Mouse (Mus musculus): ENCODE measurements around the gene Nos1ap.

Nos1ap gene

DNA sequence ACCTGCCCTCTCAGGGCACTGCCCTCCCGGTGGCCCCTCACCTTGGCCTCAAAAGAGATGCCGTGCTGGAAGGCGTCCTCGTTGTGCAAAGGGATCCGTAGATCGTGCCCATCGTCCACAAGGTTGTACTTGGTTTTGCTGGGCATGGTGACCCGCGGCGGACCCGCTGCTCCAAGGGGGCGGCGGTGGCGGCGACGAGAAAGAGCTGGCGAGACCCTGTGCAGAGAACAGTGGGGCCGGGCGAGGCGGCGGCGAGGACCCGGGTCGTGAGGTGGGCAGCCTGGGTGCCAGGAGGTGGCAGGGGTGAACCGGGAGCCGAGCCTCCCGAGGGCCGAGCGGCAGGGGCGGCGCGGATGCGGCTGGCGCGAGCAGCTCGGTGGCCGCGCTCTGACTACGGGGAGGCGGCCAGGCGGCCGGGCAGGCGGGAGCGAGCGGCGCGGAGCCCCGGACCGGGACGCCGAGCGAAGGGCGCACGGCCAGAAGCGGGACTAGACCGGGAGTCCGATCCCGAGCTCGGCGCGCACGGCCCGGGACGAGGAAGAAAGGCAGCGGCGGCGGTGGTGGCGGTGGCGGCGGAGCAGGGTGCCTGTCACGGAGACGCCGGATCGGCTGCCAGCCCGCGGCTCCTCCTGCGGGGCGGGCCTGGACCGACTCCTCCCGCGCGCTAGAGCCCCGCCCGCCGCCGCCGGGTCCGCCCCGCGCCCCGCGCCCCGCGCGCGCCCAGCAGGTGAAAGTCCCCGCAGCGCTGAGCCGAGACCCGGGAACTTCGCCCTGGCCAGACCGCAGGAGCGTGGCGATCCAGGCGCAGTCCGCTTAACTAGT lies at the start of gene Nos1ap:
TSS of gene Nos1ap (minus strand) at position 643 of the 822 bp plus-strand sequence.
- no peak for DNase-seq (ENCODE audit: extremely low read depth, low read depth)

GRCm38 (mm10) chr1:170638941-170639340 lies 49.3 kb upstream of the Nos1ap start:
- no peak for DNase-seq (ENCODE audit: extremely low read depth, low read depth)

DNA sequence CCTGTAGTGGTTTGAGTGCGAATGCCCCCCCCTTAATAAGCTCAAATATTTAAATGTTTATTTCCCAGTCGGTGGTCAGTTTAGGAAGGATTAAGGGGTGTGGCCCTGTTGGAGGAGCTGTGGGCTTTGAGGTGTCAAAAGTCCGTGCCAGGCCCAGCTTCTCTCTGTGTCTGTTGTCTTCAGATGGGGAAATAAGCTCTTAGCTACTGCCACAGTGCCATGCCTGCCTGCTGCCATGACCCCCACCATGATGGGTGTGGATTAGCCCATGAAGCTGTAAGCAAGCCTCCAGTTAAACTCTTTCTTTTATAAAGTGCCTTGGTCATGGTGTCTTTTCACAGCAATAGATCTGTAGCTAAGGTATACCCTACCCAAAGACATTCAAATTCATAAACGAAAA lies 43.2 kb upstream of the Nos1ap start:
- no peak for DNase-seq (ENCODE audit: extremely low read depth, low read depth)

DNA sequence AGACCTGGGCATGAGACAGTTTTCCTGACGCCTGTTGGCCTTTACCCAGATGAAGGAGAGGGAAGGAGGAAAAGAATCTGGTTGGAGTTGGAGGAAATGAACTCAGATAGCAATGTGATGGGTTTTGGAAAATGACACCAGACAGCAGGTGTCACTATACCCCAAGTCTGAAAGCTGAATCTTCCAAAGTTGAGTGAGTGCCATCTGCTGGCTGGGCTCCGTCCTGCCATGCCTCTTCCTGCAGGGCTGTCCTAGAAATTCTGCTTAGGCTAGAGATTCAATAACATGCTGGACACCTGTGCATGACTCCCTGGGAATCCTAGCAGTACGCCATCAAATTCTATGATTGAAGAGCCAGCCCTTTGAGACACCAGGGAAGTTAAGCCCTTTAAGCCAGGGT lies 42.7 kb upstream of the Nos1ap start:
- DNase-seq (ENCODE audit: extremely low read depth, low read depth): no peak

DNA sequence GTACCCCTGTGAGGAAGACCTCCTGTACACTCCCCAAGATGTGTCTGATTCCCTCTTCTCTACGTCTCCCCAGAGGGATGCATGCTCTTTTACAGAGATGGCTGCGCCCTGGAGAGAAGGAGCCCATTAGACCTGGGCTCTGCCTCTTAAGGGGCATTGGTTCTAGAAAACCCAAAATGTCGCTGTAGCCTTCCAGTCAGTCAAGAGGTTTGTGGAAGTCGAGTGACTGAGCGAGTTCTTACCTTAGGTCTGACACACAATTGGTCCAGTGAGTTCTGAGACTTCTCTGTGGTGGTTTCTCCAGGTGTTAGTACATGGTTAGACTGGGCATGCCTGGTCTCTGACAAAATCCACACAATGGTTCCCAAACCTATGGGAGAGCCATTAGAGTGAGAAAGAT lies 41.9 kb upstream of the Nos1ap start:
- no peak for DNase-seq (ENCODE audit: extremely low read depth, low read depth)

DNA sequence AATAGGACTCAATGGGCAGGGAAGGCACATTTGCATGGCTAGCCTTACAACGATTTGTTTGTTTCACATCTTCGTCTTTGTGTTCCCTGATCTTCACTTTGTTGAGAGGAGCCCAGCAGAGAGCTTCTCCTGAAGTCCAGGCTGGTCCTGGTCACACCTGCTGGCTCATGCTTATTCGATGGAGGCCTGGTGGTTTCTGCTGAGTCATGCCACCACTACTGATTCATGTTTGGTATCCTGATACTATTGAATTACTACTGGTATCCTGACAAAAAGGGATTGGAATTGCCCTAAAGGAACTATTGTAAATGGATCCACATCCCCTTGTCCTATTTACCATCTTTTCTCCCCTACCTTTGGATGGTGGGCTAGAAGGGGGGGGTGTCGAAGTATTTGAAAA lies 40.8 kb upstream of the Nos1ap start:
- DNase-seq (ENCODE audit: extremely low read depth, low read depth): no peak

DNA sequence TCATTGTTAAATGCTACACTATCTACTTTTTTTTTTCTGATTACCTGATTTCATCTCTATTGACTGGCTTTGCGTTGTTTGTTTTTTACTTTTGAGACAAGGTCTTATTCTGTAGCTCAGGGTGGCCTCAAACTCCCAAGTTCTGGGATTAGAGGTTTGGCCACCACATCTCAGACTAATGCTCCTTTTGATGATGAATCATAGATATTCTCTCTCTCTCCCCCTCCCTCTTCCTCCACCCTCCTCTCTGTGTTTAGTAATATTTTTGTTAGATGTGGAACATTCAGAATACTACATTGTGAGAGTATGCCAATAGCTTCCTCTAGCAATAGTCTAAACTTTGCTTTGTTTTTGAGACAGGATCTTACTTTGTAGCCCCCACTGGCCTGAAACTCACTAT lies 33.8 kb upstream of the Nos1ap start:
- DNase-seq (ENCODE audit: extremely low read depth, low read depth): no peak

DNA sequence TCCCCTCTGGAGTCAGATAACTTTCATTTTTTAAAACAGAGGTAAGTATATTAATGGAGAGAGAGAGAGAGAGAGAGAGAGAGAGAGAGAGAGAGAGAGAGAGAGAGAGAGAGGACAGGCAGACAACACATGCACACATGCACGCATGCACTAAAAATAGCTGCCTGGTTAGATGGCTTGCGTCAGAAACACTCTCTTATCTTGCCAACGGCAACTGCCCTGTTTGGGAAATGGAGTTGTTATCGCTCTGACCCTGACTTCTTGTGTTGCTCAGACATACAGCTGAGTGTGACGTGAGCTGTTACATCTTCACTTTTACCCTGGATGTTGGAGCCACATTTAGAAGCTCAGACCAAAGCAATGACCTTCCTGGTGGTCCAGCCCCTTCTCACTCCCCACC lies 33.3 kb upstream of the Nos1ap start:
- peak; percentile 73 for DNase-seq (ENCODE audit: extremely low read depth, low read depth)

- DNase-seq (ENCODE audit: extremely low read depth, low read depth): no peak
Observed at GRCm38 (mm10) chr1:170619686-170620374, 30.2 kb upstream of the Nos1ap start.

DNA sequence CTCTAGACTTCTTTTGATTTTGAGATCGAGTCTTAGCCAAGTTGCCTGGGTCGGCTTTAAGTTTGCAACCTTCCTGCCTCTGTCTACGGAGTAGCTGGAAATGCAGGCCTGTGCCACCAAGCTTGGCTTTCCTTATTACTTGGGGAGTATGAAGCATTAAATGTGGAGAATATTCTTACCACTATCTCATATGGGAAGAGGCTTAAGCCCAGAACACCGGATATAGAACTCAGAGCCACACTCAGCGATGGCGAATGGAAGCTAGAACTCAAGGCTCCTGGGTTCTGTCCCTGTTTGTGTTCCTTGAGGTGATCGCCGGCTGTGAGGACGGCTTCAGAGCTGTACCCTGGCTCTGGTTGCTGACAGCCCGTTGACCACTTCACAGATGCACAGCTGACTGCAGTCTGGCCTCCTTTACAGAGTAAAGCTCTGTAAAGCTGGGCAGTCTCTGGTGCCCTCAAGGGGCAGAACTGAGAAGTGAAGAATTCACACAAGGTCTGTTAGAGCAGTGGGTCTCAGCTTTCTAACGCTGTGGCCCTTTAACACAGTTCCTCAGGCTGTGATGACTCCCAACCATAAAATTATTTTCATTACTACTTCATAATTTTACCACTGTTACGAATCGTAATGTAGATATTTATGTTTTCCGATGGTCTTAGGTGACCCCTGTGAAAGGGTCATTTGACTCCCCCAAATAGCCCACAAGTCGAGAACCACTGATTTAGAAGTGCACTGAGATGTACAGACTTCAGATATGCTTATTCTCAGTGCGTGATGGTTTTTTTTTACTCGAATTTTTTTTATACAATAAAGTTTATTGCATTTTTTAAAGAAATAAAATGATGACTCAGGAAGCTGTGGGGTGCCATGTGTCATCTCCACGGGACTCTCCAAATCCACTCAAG lies 23.6 kb upstream of the Nos1ap start:
- DNase-seq (ENCODE audit: extremely low read depth, low read depth): no peak

- DNase-seq (ENCODE audit: extremely low read depth, low read depth): no peak
Observed at GRCm38 (mm10) chr1:170611631-170612030, 22.0 kb upstream of the Nos1ap start.

GRCm38 (mm10) chr1:170610695-170611094 lies 21.0 kb upstream of the Nos1ap start:
- DNase-seq (ENCODE audit: extremely low read depth, low read depth): no peak

DNA sequence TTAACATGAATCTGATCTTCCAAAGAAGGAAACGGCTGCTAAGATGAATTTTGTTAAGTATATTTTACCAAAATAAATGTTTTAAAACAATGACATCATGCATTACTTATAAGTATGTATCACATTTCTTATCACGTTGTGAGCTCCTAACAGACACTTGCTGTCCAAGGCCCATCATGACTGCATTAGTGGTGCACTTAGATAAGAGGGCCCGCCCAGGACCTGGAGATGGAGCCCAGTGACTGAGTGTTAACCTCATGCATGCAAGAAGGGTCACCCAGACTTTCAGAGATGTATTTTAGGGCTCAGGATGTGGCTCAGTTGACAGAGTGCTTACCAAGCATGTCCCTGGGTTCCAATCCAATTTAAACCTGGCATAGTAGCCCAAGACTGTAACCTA lies 20.6 kb upstream of the Nos1ap start:
- peak; percentile 63 for DNase-seq (ENCODE audit: extremely low read depth, low read depth)

DNA sequence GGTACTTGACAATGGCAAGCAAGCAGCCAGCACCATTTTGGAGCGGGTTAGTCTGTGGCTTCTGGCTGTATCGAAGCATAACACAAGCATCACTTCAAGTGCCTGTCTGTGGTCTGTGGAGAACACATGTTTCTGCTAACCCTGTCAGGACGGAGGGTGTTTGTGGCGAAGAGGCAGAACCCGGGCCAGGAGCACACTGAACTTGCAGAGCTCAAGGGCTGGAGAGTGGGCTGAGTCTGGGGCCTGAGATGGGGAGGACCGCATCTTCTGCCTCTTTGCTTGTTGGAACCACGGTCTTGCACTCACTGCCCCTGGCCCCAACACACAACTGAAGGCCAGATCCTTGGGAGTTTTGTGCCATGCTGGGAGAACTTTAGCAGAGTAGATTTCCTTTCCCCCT lies 20.2 kb upstream of the Nos1ap start:
- no peak for DNase-seq (ENCODE audit: extremely low read depth, low read depth)

DNA sequence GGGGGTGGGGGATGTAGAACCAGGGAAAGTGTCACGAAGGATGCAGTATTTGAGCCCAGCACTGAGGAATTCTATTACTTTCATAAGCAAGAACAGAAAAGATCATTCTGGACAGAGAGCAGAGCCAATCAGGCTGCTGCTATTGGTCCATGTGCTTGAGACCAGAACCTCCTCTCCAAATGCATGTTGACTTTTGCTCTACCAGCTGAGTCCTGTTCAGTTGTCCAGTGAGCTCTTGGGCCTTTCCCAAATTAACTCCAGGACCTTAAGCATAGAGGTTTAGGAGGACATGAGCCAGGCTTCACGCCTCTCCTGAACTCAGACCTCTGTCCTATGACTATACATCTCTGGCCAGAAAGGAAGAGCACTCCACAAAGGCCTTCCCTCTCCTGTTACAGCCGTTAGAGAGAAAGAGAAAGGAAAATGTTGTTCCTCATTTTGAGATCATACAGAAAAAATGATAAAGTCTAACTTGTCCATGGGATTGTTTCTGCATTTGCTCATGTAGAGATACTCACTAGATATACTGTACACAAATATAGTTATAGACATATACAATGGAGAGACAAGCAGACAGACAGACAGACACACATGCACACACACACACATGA lies 18.9 kb upstream of the Nos1ap start:
- DNase-seq (ENCODE audit: extremely low read depth, low read depth): no peak

- no peak for DNase-seq (ENCODE audit: extremely low read depth, low read depth)
Observed at GRCm38 (mm10) chr1:170607231-170607917, 17.7 kb upstream of the Nos1ap start.

DNA sequence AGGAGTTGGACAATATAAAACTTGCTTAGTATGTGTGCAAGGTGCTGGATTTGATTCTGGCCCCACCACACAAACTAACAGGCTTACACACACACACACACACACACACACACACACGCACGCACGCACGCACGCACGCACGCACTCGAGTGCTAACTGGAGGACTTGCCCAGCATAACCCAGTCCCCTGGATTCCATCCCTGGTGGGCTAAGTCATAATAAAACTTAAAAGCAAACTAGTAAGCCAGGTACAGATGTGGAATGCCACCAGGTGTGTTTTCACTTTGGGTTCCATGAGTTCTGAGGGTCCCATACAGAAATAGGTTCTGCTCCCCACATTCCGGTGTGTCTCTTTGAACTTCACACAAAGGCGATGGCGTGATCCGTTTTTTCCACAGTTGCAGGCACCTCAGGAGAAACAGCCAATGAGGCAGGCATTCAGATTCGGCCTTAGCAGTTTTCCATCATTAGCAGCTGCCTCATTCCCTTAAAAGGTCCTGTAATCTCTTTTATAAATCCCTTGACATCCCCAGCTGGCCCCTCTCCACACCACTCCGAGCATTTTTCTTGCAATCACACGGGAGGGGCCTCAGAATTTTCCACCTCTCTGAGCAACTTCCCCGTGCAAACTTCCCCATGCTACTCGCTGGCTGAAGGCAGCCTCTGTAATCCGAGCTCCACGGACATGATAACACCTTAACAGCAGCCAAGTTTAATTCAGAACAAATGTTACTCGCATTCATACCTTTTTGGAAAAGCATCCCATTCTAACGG lies 15.8 kb upstream of the Nos1ap start:
- DNase-seq (ENCODE audit: extremely low read depth, low read depth): no peak

DNA sequence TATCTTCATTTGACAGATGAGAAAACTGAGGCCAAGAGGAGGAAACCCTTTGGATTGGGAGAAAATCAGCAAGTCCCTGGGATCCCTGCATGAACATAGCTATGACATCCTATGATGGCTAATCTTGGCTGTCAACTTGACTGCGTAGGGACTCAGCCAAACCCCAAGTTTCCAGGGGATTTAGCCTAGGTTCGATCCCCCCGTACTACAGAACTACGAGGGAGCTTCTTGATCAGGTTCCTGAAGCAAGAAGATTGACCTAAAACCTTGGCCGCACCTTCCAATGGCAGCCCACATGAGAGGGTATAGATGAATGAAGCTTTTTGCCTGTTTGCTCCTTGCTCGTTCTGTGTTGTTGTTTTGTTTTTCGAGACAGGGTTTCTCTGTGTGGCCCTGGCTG lies 4.9 kb upstream of the Nos1ap start:
- DNase-seq (ENCODE audit: extremely low read depth, low read depth): no peak

GRCm38 (mm10) chr1:170590531-170590930 lies 870 bp upstream of the Nos1ap start:
- no peak for DNase-seq (ENCODE audit: extremely low read depth, low read depth)

- no peak for DNase-seq (ENCODE audit: extremely low read depth, low read depth)
Observed at GRCm38 (mm10) chr1:170590041-170590360, 340 bp upstream of the Nos1ap start.

All from MEL-GATA-1-ER (cell line).